Mouse (Mus musculus) monocyte, adult 5-6 weeks (primary cell): ENCODE measurements around the gene Fgf2. TPM values are rescaled to one million over a fixed set of nuclear protein-coding genes. Genes with fewer than 3 reads are reported as not detected.

Experiments used
- ATAC-seq: fragments of 153-309, 156-312 bp; replicated peaks from 2 replicates; pipeline ENCODE4 v1.8.0; 2017; ENCODE audit warnings: mild to moderate bottlenecking; ENCODE audit not compliant: low TSS enrichment, insufficient number of reproducible peaks, severe bottlenecking, poor library complexity, low FRiP score
- total RNA-seq: library from RNA; stranded (forward); fragments of 200-1000, 200-491, 200-594 nt; gene quantifications from 3 replicates; pipeline ENCODE4 v1.2.3, GENCODE M21; 2017

Gene Fgf2
- total RNA-seq, 1 experiment from 2014 or later, result 0.19 TPM

- no peak for ATAC-seq
These were observed 50.7 kb downstream of the Fgf2 start for GRCm38 (mm10) chr3:37398661-37399395.

GRCm38 (mm10) chr3:37401729-37402610 is 53.8 kb downstream of the Fgf2 start:
- no peak for ATAC-seq

- ATAC-seq, result no peak
These were observed 59.5 kb downstream of the Fgf2 start for GRCm38 (mm10) chr3:37407598-37407997.

- no peak for ATAC-seq
These were observed 65.3 kb downstream of the Fgf2 start for GRCm38 (mm10) chr3:37413446-37413845.

GRCm38 (mm10) chr3:37414413-37414960 is 66.3 kb downstream of the Fgf2 start:
- ATAC-seq, result no peak; the same call in 1 of the 2 replicates

GRCm38 (mm10) chr3:37418341-37418740 is 70.2 kb downstream of the Fgf2 start:
- no peak for ATAC-seq

GRCm38 (mm10) chr3:37418961-37419457 is 70.9 kb downstream of the Fgf2 start:
- peak; percentile 50 for ATAC-seq

GRCm38 (mm10) chr3:37419458-37419991 is 71.4 kb downstream of the Fgf2 start, which contains the start of gene Spata5:
Gene Spata5, plus strand, starts transcription at chr3:37419896.
- ATAC-seq, result peak; percentile 80

GRCm38 (mm10) chr3:37420072-37420471 is 71.9 kb downstream of the Fgf2 start, which contains the start of gene Nudt6:
Gene Nudt6, minus strand, starts transcription at chr3:37420211.
- peak; percentile 49 for ATAC-seq

- ATAC-seq, result 0 out of 2 replicates have a peak, but pooled peaks have one; percentile 5
These were observed 72.5 kb downstream of the Fgf2 start for GRCm38 (mm10) chr3:37420641-37421040.

GRCm38 (mm10) chr3:37421179-37421578 is 73.0 kb downstream of the Fgf2 start:
- no peak for ATAC-seq

GRCm38 (mm10) chr3:37426069-37426468 is 77.9 kb downstream of the Fgf2 start:
- ATAC-seq, result no peak

- ATAC-seq, result no peak
These were observed 82.2 kb downstream of the Fgf2 start for GRCm38 (mm10) chr3:37430359-37430758.

- ATAC-seq, result no peak
These were observed 91.6 kb downstream of the Fgf2 start for GRCm38 (mm10) chr3:37439770-37440169.

- ATAC-seq, result no peak
These were observed 95.3 kb downstream of the Fgf2 start for GRCm38 (mm10) chr3:37443409-37443808.

- peak; percentile 53; the same call in 1 of the 2 replicates for ATAC-seq
These were observed 107.8 kb downstream of the Fgf2 start for GRCm38 (mm10) chr3:37455992-37456391.
